24 mouse cellular contexts compared by ENCODE assay signal in the genomic region with DNA sequence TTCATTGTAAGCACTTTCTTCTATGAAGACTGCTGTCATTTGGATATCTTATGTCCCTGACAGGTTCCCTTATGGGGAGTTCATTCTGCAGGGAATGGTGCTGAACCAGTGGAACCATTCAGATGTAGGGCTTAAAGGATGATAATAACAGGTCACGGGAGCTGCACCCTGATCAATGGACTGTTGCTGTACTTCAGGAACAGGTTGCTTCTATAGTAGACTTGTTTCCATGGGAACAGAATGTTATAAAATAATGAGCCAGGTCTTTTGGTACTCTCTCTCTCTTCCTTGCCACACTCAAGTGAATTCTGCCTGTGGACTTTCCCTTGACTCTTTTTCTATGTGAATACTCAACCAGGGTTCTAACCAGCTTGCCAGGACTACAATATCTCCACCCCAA.
DNase-seq lines count a peak whose midpoint lies in the region; ATAC-seq and TF ChIP-seq lines count a peak whose summit lies in the region.
"Had no signal": no experiment of that assay in that cellular context is flagged by ENCODE, and none has a peak within 500 bp of the region (broad histone marks: within the 10 kb centered on the region; RNA-seq: fewer than 3 reads in every experiment).

No protein-coding gene starts in this region.

- H3K9ac ChIP-seq in hindbrain, postnatal 0 days (replicated peaks; ENCODE audit: low read length) = no peak overlapping the region
- H3K9ac ChIP-seq in midbrain, embryonic 15.5 days = no peak overlapping the region
- no peak overlapping the region for H3K9ac ChIP-seq in midbrain, postnatal 0 days (replicated peaks; ENCODE audit: low read length, poor library complexity, severe bottlenecking)
- H3K9ac ChIP-seq in intestine, postnatal 0 days (ENCODE audit: low read depth, low read length) = no peak overlapping the region
- H3K9ac ChIP-seq: embryonic facial prominence, embryonic 13.5 days; embryonic facial prominence, embryonic 15.5 days; forebrain, embryonic 12.5 days had no signal

- TF ChIP-seq POLR2A in brain, embryonic 14.5 days (IDR thresholded peaks at IDR 0.05; ENCODE audit: borderline replicate concordance, extremely low read depth, insufficient read depth, insufficient read length, poor library complexity, severe bottlenecking) = no peak

- DNase-seq in hindbrain, postnatal 0 days (ENCODE audit: low spot score) = no peak
- DNase-seq in hindbrain, embryonic 10.5 days (ENCODE audit: low spot score) = no peak
- DNase-seq in midbrain, embryonic 10.5 days (ENCODE audit: low spot score) = no peak
- DNase-seq in brain, embryonic 14.5 days (ENCODE audit: low read depth) = peak; percentile 10
- no peak for DNase-seq in midbrain, postnatal 0 days (ENCODE audit: low spot score)
- DNase-seq: adrenal gland, adult 2 months; adrenal gland, postnatal 10 days; adrenal gland, postnatal 25 days; cerebellum, adult 11 months; cerebellum, adult 18-20 months; cerebellum, adult 8-10 months; cerebellum, adult 9-11 months; cerebellum, postnatal 14 days; cerebellum, postnatal 36 days; embryo, embryonic 11 days had no signal

- 63% methylated on average over 1 of the region's 1 CpGs for WGBS in hindbrain, postnatal 0 days
- WGBS in hindbrain, embryonic 10.5 days = 84% methylated on average over 1 of the region's 1 CpGs
- WGBS in midbrain, embryonic 15.5 days = 57% methylated on average over 1 of the region's 1 CpGs
- 76% methylated on average over 1 of the region's 1 CpGs for WGBS in midbrain, embryonic 10.5 days
- 22% methylated on average over 1 of the region's 1 CpGs for WGBS in midbrain, postnatal 0 days
- WGBS in intestine, postnatal 0 days = 63% methylated on average over 1 of the region's 1 CpGs

- no peaks in the 10 kb centered on the region for H3K4me1 ChIP-seq in hindbrain, postnatal 0 days (ENCODE audit: insufficient read depth, low read length)
- no peaks in the 10 kb centered on the region for H3K4me1 ChIP-seq in hindbrain, embryonic 10.5 days (replicated peaks)
- H3K4me1 ChIP-seq in midbrain, embryonic 15.5 days = no peaks in the 10 kb centered on the region
- no peaks in the 10 kb centered on the region for H3K4me1 ChIP-seq in midbrain, embryonic 10.5 days
- no peaks in the 10 kb centered on the region for H3K4me1 ChIP-seq in midbrain, postnatal 0 days (ENCODE audit: insufficient read depth, low read length)
- no peaks in the 10 kb centered on the region for H3K4me1 ChIP-seq in intestine, postnatal 0 days (replicated peaks; ENCODE audit: control insufficient read depth, insufficient read depth, low read length)
- H3K4me1 ChIP-seq: embryonic facial prominence, embryonic 13.5 days; embryonic facial prominence, embryonic 15.5 days; forebrain, embryonic 10.5 days; forebrain, embryonic 12.5 days had no signal

- H3K4me2 ChIP-seq in hindbrain, postnatal 0 days (ENCODE audit: low read depth, low read length) = no peak overlapping the region
- no peak overlapping the region for H3K4me2 ChIP-seq in midbrain, embryonic 15.5 days
- H3K4me2 ChIP-seq in midbrain, postnatal 0 days (ENCODE audit: low read depth, low read length, poor library complexity, severe bottlenecking) = no peak overlapping the region
- no peak overlapping the region for H3K4me2 ChIP-seq in intestine, postnatal 0 days (replicated peaks; ENCODE audit: low read depth)
- H3K4me2 ChIP-seq: embryonic facial prominence, embryonic 13.5 days; embryonic facial prominence, embryonic 15.5 days; forebrain, embryonic 12.5 days had no signal

- H3K27me3 ChIP-seq in hindbrain, postnatal 0 days (ENCODE audit: insufficient read depth, low read length) = no peaks in the 10 kb centered on the region
- no peaks in the 10 kb centered on the region for H3K27me3 ChIP-seq in hindbrain, embryonic 10.5 days (ENCODE audit: insufficient read depth, poor library complexity, severe bottlenecking)
- H3K27me3 ChIP-seq in midbrain, embryonic 15.5 days (replicated peaks) = no peaks in the 10 kb centered on the region
- no peaks in the 10 kb centered on the region for H3K27me3 ChIP-seq in midbrain, embryonic 10.5 days (ENCODE audit: low read depth, poor library complexity, severe bottlenecking)
- no peaks in the 10 kb centered on the region for H3K27me3 ChIP-seq in midbrain, postnatal 0 days (ENCODE audit: insufficient read depth, low read length)
- H3K27me3 ChIP-seq in intestine, postnatal 0 days (replicated peaks; ENCODE audit: control insufficient read depth, insufficient read depth, low read length) = no peaks in the 10 kb centered on the region
- H3K27me3 ChIP-seq: embryonic facial prominence, embryonic 13.5 days; embryonic facial prominence, embryonic 15.5 days; forebrain, embryonic 12.5 days had no signal

- peak; percentile 35; the same call in 1 of the 2 replicates for ATAC-seq in hindbrain, postnatal 0 days
- ATAC-seq in midbrain, embryonic 15.5 days (replicated peaks) = peak; percentile 72; the same call in 1 of the 2 replicates
- ATAC-seq in midbrain, postnatal 0 days (ENCODE audit: low FRiP score) = peak; percentile 66
- ATAC-seq in intestine, postnatal 0 days = no peak
- ATAC-seq: forebrain, embryonic 14.5 days; forebrain, embryonic 16.5 days had no signal

- TF ChIP-seq CTCF in hindbrain, postnatal 0 days (IDR thresholded peaks at IDR 0.05; ENCODE audit: low read depth) = no peak
- no peak for TF ChIP-seq CTCF in brain, embryonic 14.5 days (IDR thresholded peaks at IDR 0.05; ENCODE audit: borderline replicate concordance, extremely low read depth, insufficient read depth, insufficient read length)
- no peak for TF ChIP-seq CTCF in midbrain, postnatal 0 days (IDR thresholded peaks at IDR 0.05)
- no peak for TF ChIP-seq CTCF in intestine, postnatal 0 days (IDR thresholded peaks at IDR 0.05; ENCODE audit: low read depth)

- H3K9me3 ChIP-seq in hindbrain, postnatal 0 days (ENCODE audit: low read length) = no peaks in the 10 kb centered on the region
- no peaks in the 10 kb centered on the region for H3K9me3 ChIP-seq in hindbrain, embryonic 10.5 days
- H3K9me3 ChIP-seq in midbrain, embryonic 15.5 days = no peaks in the 10 kb centered on the region
- no peaks in the 10 kb centered on the region for H3K9me3 ChIP-seq in midbrain, embryonic 10.5 days (replicated peaks)
- H3K9me3 ChIP-seq in midbrain, postnatal 0 days (ENCODE audit: low read length) = no peaks in the 10 kb centered on the region
- no peaks in the 10 kb centered on the region for H3K9me3 ChIP-seq in intestine, postnatal 0 days (ENCODE audit: control insufficient read depth)
- H3K9me3 ChIP-seq: embryonic facial prominence, embryonic 13.5 days; embryonic facial prominence, embryonic 15.5 days; forebrain, embryonic 10.5 days; forebrain, embryonic 12.5 days had no signal

- H3K36me3 ChIP-seq in hindbrain, postnatal 0 days (ENCODE audit: insufficient read depth, low read length) = no peaks in the 10 kb centered on the region
- no peaks in the 10 kb centered on the region for H3K36me3 ChIP-seq in hindbrain, embryonic 10.5 days
- H3K36me3 ChIP-seq in midbrain, embryonic 15.5 days (replicated peaks) = no peaks in the 10 kb centered on the region
- H3K36me3 ChIP-seq in midbrain, embryonic 10.5 days = no peaks in the 10 kb centered on the region
- H3K36me3 ChIP-seq in midbrain, postnatal 0 days (ENCODE audit: insufficient read depth, low read length) = no peaks in the 10 kb centered on the region
- H3K36me3 ChIP-seq in intestine, postnatal 0 days (ENCODE audit: control insufficient read depth, insufficient read depth) = no peaks in the 10 kb centered on the region
- H3K36me3 ChIP-seq: embryonic facial prominence, embryonic 13.5 days; embryonic facial prominence, embryonic 15.5 days; forebrain, embryonic 10.5 days; forebrain, embryonic 12.5 days had no signal

- H3K27ac ChIP-seq in hindbrain, postnatal 0 days = no peak overlapping the region
- H3K27ac ChIP-seq in hindbrain, embryonic 10.5 days = no peak overlapping the region
- H3K27ac ChIP-seq in midbrain, embryonic 15.5 days = no peak overlapping the region
- no peak overlapping the region for H3K27ac ChIP-seq in midbrain, embryonic 10.5 days (replicated peaks)
- no peak overlapping the region for H3K27ac ChIP-seq in midbrain, postnatal 0 days (ENCODE audit: low read depth, low read length)
- H3K27ac ChIP-seq in intestine, postnatal 0 days (ENCODE audit: low read depth, low read length) = no peak overlapping the region
- H3K27ac ChIP-seq: embryonic facial prominence, embryonic 13.5 days; embryonic facial prominence, embryonic 15.5 days; forebrain, embryonic 10.5 days; forebrain, embryonic 12.5 days had no signal

- no peak overlapping the region for H3K4me3 ChIP-seq in hindbrain, postnatal 0 days (ENCODE audit: low read length)
- H3K4me3 ChIP-seq in hindbrain, embryonic 10.5 days = no peak overlapping the region
- no peak overlapping the region for H3K4me3 ChIP-seq in midbrain, embryonic 15.5 days
- H3K4me3 ChIP-seq in midbrain, embryonic 10.5 days = no peak overlapping the region
- H3K4me3 ChIP-seq in midbrain, postnatal 0 days (ENCODE audit: low read depth, low read length) = no peak overlapping the region
- H3K4me3 ChIP-seq in intestine, postnatal 0 days (ENCODE audit: low read depth, low read length) = no peak overlapping the region
- H3K4me3 ChIP-seq: embryonic facial prominence, embryonic 13.5 days; embryonic facial prominence, embryonic 15.5 days; erythroblast, embryonic 14.5 days; forebrain, embryonic 10.5 days; forebrain, embryonic 12.5 days had no signal
